Mouse (Mus musculus): Measurements from ENCODE around the gene Dpp3. TPM values are rescaled to one million over a fixed set of nuclear protein-coding genes. Genes with fewer than 3 reads are reported as not detected.

Gene Dpp3
- total and polyA plus RNA-seq, 3 experiments = 58.7 to 82.7 TPM; not detected in 1

DNA sequence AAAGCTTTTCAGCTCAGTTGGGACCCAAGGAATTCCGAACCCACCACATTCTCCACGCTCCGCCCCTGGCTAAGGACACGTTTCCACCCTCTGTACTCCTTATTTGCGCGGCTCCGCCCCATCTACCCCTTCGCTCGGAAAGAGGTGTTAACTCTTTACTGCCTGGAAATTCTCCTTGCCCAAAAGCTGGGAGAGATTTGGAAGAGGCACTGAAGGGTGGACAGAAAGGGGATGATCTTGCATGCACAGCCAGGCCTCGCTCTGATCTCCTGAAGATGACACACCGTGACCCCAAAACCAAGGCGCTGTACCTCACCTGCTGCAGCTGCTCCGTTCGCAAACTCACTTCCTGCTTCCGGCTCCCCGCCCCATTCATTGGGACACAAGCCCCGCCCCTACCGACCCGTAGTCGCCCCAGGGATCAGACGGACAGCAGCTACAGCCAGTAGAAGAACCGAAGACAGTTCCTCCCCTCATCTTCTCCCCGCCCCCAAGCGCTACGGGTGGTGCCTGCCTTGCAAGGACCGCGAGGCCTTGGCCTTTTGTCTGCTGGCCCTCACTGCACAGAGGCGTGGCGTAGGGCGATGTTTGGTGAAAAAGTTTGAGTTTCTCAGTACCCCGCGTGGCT, at the start of gene Dpp3 (continued):
- TF ChIP-seq GATA1 (IDR thresholded peaks at IDR 0.05; ENCODE audit: low read depth, low read length) (no peak), POLR2AphosphoS5 (IDR thresholded peaks at IDR 0.05; ENCODE audit: borderline replicate concordance, low read depth, low read length) (no peak), KAT2A (conservative IDR thresholded peaks at IDR 0.05; ENCODE audit: low read depth, low read length) (no peak; the same call in 1 of the 2 replicates)

DNA sequence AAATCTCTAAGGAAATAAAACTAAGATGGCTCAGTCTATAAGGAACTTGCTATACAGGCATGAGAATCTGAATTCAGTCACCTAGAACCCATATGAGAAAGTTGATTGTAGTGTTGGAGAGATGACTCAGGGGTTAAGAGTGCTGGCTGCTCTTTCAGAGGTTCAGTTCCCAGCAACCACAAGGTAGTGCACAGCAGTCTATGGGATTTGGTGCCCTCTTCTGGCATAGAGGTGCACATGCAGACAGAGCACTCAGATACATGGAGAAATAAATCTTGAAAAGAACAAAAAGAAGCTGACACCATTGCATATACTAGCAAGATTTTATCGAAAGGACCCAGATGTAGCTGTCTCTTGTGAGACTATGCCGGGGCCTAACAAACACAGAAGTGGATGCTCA, 40.1 kb upstream of the Dpp3 start:
- no peak overlapping the region for H3K4me3 ChIP-seq (ENCODE audit: control insufficient read depth in 1 of 2, insufficient read depth in 1 of 2, low read depth in 2 of 2, low read length in 2 of 2)
- H3K27me3 ChIP-seq (ENCODE audit: control insufficient read depth in 1 of 2, insufficient read depth in 2 of 2, low read length in 2 of 2) = no peaks in the 10 kb centered on the region; a peak in 1 of 4 replicates
- H3K9me3 ChIP-seq (replicated peaks; ENCODE audit: insufficient read depth, low read length) = no peaks in the 10 kb centered on the region
- no peaks in the 10 kb centered on the region; a peak in 1 of 4 replicates for H3K36me3 ChIP-seq (ENCODE audit: control insufficient read depth in 1 of 2, insufficient read depth in 2 of 2, low read length in 2 of 2)
- H3K4me1 ChIP-seq (ENCODE audit: control insufficient read depth in 1 of 2, insufficient read depth in 2 of 2, low read length in 2 of 2) = no peaks in the 10 kb centered on the region; a peak in 1 of 4 replicates
- TF ChIP-seq CHD2 (IDR thresholded peaks at IDR 0.05; ENCODE audit: low read length) = no peak
- no peak for TF ChIP-seq POLR2AphosphoS2 (IDR thresholded peaks at IDR 0.05; ENCODE audit: low read length)
- no peak for TF ChIP-seq MXI1 (IDR thresholded peaks at IDR 0.05; ENCODE audit: low read depth, low read length)
- no peak for TF ChIP-seq UBTF (IDR thresholded peaks at IDR 0.05; ENCODE audit: borderline replicate concordance, insufficient read depth, low read depth, low read length)
- TF ChIP-seq RAD21 (IDR thresholded peaks at IDR 0.05; ENCODE audit: low read depth, low read length) = peak; percentile 59
- no peak for TF ChIP-seq ZNF384 (IDR thresholded peaks at IDR 0.05; ENCODE audit: low read depth, low read length)
- no peak for TF ChIP-seq NRF1 (IDR thresholded peaks at IDR 0.05; ENCODE audit: insufficient read depth, low read depth, low read length, poor library complexity, severe bottlenecking)
- no peak for TF ChIP-seq MYC (IDR thresholded peaks at IDR 0.05; ENCODE audit: low read depth, low read length)
- TF ChIP-seq MYB (IDR thresholded peaks at IDR 0.05; ENCODE audit: low read depth, low read length) = no peak
- TF ChIP-seq CTCF (IDR thresholded peaks at IDR 0.05 in 2 of 3, conservative IDR thresholded peaks at IDR 0.05 in 1 of 3; ENCODE audit: control insufficient read depth in 1 of 3, insufficient read depth in 1 of 3, low read depth in 2 of 3, low read length in 3 of 3, poor library complexity in 1 of 3, severe bottlenecking in 1 of 3) = peak; percentile 64 to 73 (median 70)
- no peak for TF ChIP-seq USF1 (IDR thresholded peaks at IDR 0.05; ENCODE audit: low read depth, low read length)
- TF ChIP-seq SIN3A (IDR thresholded peaks at IDR 0.05; ENCODE audit: low read length) = no peak
- peak; percentile 50 for TF ChIP-seq ZC3H11A (IDR thresholded peaks at IDR 0.05; ENCODE audit: low read depth, low read length)
- TF ChIP-seq ZMIZ1 (IDR thresholded peaks at IDR 0.05; ENCODE audit: low read depth, low read length) = no peak
- no peak for TF ChIP-seq KAT2A (conservative IDR thresholded peaks at IDR 0.05; ENCODE audit: low read depth, low read length)
- TF ChIP-seq MEF2A (IDR thresholded peaks at IDR 0.05; ENCODE audit: extremely low read depth, insufficient replicate concordance, low read depth, low read length, poor library complexity, severe bottlenecking) = no peak
- TF ChIP-seq HCFC1 (IDR thresholded peaks at IDR 0.05; ENCODE audit: low read depth, low read length) = no peak
- no peak for TF ChIP-seq POLR2AphosphoS5 (IDR thresholded peaks at IDR 0.05; ENCODE audit: borderline replicate concordance, low read depth, low read length)
- TF ChIP-seq SMC3 (IDR thresholded peaks at IDR 0.05; ENCODE audit: low read depth, low read length) = peak; percentile 68
- TF ChIP-seq MAFK (IDR thresholded peaks at IDR 0.05; ENCODE audit: borderline replicate concordance, low read depth, low read length) = no peak
- H3K79me2 ChIP-seq (ENCODE audit: control insufficient read depth, insufficient read depth, low read length, poor library complexity) = no peaks in the 10 kb centered on the region
- H3K9ac ChIP-seq (ENCODE audit: control insufficient read depth, low read depth, low read length, poor library complexity, severe bottlenecking) = no peak overlapping the region
- H3K27ac ChIP-seq (ENCODE audit: control insufficient read depth, low read depth, low read length) = no peak overlapping the region
- DNase-seq (ENCODE audit: low read depth, low spot score) = peak; percentile 74

All from MEL (cell line).